Mouse (Mus musculus) neural tube, embryonic 14.5 days (tissue): ENCODE results near the gene Satb2. TPM values are rescaled to one million over a fixed set of nuclear protein-coding genes. Genes with fewer than 3 reads are reported as not detected.

Source experiments
- ATAC-seq: fragments of 200-750 bp; cut with Nextera tagmentation; 2 replicates; pipeline ENCODE4 v1.8.0; 2017; ENCODE audit warnings: low read depth, mild to moderate bottlenecking, moderate TSS enrichment, moderate library complexity
- H3K27ac ChIP-seq: fragments of 300-500 bp; sonication (generic); 2 replicates; pipeline ENCODE4 v1.5.1; 2014; ENCODE audit warnings: low read depth, mild to moderate bottlenecking, control low read depth, low read length, moderate library complexity, mixed read lengths
- H3K27me3 ChIP-seq: fragments of 300-500 bp; sonication (generic); 2 replicates; pipeline ENCODE4 v1.6.1; 2014; ENCODE audit warnings: low read length; ENCODE audit not compliant: control insufficient read depth, insufficient read depth
- H3K36me3 ChIP-seq: fragments of 300-500 bp; sonication (generic); 2 replicates; pipeline ENCODE4 v1.6.1; 2014; ENCODE audit warnings: low read length, mixed read lengths; ENCODE audit not compliant: control insufficient read depth, insufficient read depth
- H3K4me1 ChIP-seq: fragments of 300-500 bp; sonication (generic); 2 replicates; pipeline ENCODE4 v1.6.1; 2014; ENCODE audit warnings: low read length; ENCODE audit not compliant: control insufficient read depth, insufficient read depth
- H3K4me2 ChIP-seq: fragments of 300-500 bp; sonication (generic); 2 replicates; pipeline ENCODE4 v1.6.1; 2014; ENCODE audit warnings: mild to moderate bottlenecking, low read depth, low read length, control low read depth
- H3K4me3 ChIP-seq: fragments of 300-500 bp; sonication (generic); 2 replicates; pipeline ENCODE4 v1.5.1; 2014; ENCODE audit warnings: low read depth, low read length, control low read depth, mixed read lengths
- H3K9ac ChIP-seq: fragments of 300-500 bp; sonication (generic); replicated peaks from 2 replicates; pipeline ENCODE4 v1.6.1; 2014; ENCODE audit warnings: low read depth, mild to moderate bottlenecking, control low read depth, low read length, mixed read lengths
- H3K9me3 ChIP-seq: fragments of 300-500 bp; sonication (generic); 2 replicates; pipeline ENCODE4 v1.6.1; 2016; ENCODE audit warnings: low read length; ENCODE audit not compliant: control insufficient read depth
- WGBS: fragments of 180-500 bp; shearing (Covaris S2); extraction: QIAGEN DNeasy Blood & Tissue Kit; methylation state at CpG from one replicate; pipeline ENCODE4 v1.1.7; 2014; 5-methylcytosine and 5-hydroxymethylcytosine counted together
- polyA plus RNA-seq: library from polyadenylated mRNA; unstranded; fragments of >200 nt; fragmentation: Nextera tagmentation; extraction: Ambion mirVana; gene quantifications from 2 replicates; pipeline ENCODE4 v1.2.1, GENCODE M21; 2014

Gene Satb2
- polyA plus RNA-seq = 1.7 and 2.7 TPM in 2 replicates

- Histone ChIP-seq H3K4me2 (no peak within 1 kb of the TSS), H3K9me3 (no peaks in the 10 kb centered on the region), H3K36me3 (no peaks in the 10 kb centered on the region), H3K27ac (no peak within 1 kb of the TSS), H3K4me3 (no peak within 1 kb of the TSS), H3K27me3 (peaks cover 45% of the 10 kb centered on the region), H3K9ac (no peak within 1 kb of the TSS), H3K4me1 (peaks cover 7% of the 10 kb centered on the region)
- no peak for ATAC-seq
- 1% methylated on average over 19 of the region's 19 CpGs for WGBS
These were observed at the start of gene Satb2 for GRCm38 (mm10) chr1:56978151-56978700. Satb2 (minus strand) TSS chr1:56978650.

- no peak for ATAC-seq
- Histone ChIP-seq H3K27ac (no peak overlapping the region), H3K9me3 (no peaks in the 10 kb centered on the region), H3K4me2 (no peak overlapping the region), H3K4me1 (no peaks in the 10 kb centered on the region), H3K27me3 (no peaks in the 10 kb centered on the region), H3K36me3 (no peaks in the 10 kb centered on the region), H3K4me3 (no peak overlapping the region), H3K9ac (no peak overlapping the region)
These were observed 40.5 kb upstream of the Satb2 start for GRCm38 (mm10) chr1:57018941-57019340.

GRCm38 (mm10) chr1:57013856-57014255 lies 35.4 kb upstream of the Satb2 start:
- no peak overlapping the region for H3K4me3 ChIP-seq
- no peaks in the 10 kb centered on the region for H3K9me3 ChIP-seq
- no peaks in the 10 kb centered on the region for H3K27me3 ChIP-seq
- ATAC-seq = no peak
- no peak overlapping the region for H3K4me2 ChIP-seq
- H3K9ac ChIP-seq = no peak overlapping the region
- no peak overlapping the region for H3K27ac ChIP-seq
- no peaks in the 10 kb centered on the region for H3K36me3 ChIP-seq
- no peaks in the 10 kb centered on the region for H3K4me1 ChIP-seq

DNA sequence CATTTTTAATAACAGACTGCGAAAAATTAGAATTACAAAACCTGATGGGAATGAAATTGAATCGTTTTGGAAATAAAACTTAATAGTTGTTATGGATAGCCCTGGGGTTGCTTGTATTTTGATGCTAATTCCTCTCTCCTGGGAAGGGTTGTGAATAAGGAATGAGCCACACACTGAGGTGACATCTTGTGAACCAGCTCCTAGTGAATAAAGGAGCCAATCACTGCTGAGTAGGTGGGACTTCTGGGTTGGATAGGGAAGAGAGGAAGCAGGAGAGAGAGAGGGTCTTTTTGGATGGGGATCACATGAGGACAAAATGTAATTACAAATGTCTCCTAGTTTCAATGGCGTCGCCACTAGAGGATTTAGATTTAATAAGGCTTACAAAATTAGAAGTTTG lies 30.7 kb upstream of the Satb2 start:
- WGBS = 61% methylated on average over 4 of the region's 4 CpGs
- H3K4me1 ChIP-seq = no peaks in the 10 kb centered on the region
- no peak overlapping the region for H3K27ac ChIP-seq
- no peak for ATAC-seq
- no peak overlapping the region for H3K4me2 ChIP-seq
- H3K27me3 ChIP-seq = no peaks in the 10 kb centered on the region
- H3K9ac ChIP-seq = no peak overlapping the region
- no peak overlapping the region for H3K4me3 ChIP-seq
- no peaks in the 10 kb centered on the region for H3K36me3 ChIP-seq
- no peaks in the 10 kb centered on the region for H3K9me3 ChIP-seq

- ATAC-seq = no peak
- WGBS = 69% methylated on average over 2 of the region's 2 CpGs
These were observed 16.6 kb upstream of the Satb2 start for GRCm38 (mm10) chr1:56995041-56995440.

GRCm38 (mm10) chr1:56992310-56992709 lies 13.9 kb upstream of the Satb2 start:
- H3K27me3 ChIP-seq = no peaks in the 10 kb centered on the region
- H3K9ac ChIP-seq = no peak overlapping the region
- H3K9me3 ChIP-seq = no peaks in the 10 kb centered on the region
- H3K36me3 ChIP-seq = no peaks in the 10 kb centered on the region
- H3K4me3 ChIP-seq = no peak overlapping the region
- 74% methylated on average over 5 of the region's 5 CpGs for WGBS
- H3K4me1 ChIP-seq = no peaks in the 10 kb centered on the region
- no peak overlapping the region for H3K27ac ChIP-seq
- no peak for ATAC-seq
- H3K4me2 ChIP-seq = no peak overlapping the region

More at GRCm38 (mm10) chr1:56995041-56995440, 16.6 kb upstream of the Satb2 start:
- Histone ChIP-seq H3K9ac (no peak overlapping the region), H3K4me3 (no peak overlapping the region), H3K36me3 (no peaks in the 10 kb centered on the region), H3K27me3 (no peaks in the 10 kb centered on the region), H3K9me3 (no peaks in the 10 kb centered on the region), H3K27ac (no peak overlapping the region), H3K4me1 (no peaks in the 10 kb centered on the region), H3K4me2 (no peak overlapping the region)

DNA sequence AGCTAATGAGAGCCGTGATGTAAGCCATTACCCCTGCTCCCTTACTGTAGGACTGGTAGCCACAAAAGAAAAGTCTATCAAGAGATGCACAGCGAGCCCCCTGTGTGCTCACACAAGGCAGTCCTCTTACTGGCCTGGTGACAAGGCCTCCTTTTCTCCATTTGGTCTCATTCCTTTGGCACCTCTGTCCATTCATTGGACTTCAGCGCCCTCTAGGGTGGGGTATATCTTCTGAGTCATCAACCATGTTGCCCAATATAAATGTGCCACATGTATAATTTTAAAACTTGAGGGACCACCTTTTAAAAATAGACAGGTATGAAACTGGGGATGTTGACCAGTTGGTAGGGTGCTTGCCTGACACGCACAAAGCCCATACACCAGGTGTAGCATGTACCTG lies 13.2 kb upstream of the Satb2 start:
- Histone ChIP-seq H3K4me1 (no peaks in the 10 kb centered on the region), H3K4me3 (no peak overlapping the region), H3K27ac (no peak overlapping the region), H3K4me2 (no peak overlapping the region), H3K9ac (no peak overlapping the region), H3K36me3 (no peaks in the 10 kb centered on the region), H3K27me3 (0 out of 2 replicates have a peak, but pooled peaks cover 2% of the 10 kb centered on the region), H3K9me3 (no peaks in the 10 kb centered on the region)
- WGBS = 49% methylated on average over 4 of the region's 4 CpGs
- ATAC-seq = no peak

- Histone ChIP-seq H3K36me3 (no peaks in the 10 kb centered on the region), H3K27ac (no peak overlapping the region), H3K27me3 (peaks cover 51% of the 10 kb centered on the region), H3K4me3 (no peak overlapping the region), H3K4me1 (no peaks in the 10 kb centered on the region), H3K9me3 (no peaks in the 10 kb centered on the region), H3K4me2 (peak overlapping the region; percentile 8; the same call in 1 of the 2 replicates), H3K9ac (no peak overlapping the region)
- ATAC-seq = peak; percentile 5; the same call in 1 of the 2 replicates
- 2% methylated on average over 14 of the region's 14 CpGs for WGBS
These were observed 6.0 kb upstream of the Satb2 start for GRCm38 (mm10) chr1:56984483-56984810.

DNA sequence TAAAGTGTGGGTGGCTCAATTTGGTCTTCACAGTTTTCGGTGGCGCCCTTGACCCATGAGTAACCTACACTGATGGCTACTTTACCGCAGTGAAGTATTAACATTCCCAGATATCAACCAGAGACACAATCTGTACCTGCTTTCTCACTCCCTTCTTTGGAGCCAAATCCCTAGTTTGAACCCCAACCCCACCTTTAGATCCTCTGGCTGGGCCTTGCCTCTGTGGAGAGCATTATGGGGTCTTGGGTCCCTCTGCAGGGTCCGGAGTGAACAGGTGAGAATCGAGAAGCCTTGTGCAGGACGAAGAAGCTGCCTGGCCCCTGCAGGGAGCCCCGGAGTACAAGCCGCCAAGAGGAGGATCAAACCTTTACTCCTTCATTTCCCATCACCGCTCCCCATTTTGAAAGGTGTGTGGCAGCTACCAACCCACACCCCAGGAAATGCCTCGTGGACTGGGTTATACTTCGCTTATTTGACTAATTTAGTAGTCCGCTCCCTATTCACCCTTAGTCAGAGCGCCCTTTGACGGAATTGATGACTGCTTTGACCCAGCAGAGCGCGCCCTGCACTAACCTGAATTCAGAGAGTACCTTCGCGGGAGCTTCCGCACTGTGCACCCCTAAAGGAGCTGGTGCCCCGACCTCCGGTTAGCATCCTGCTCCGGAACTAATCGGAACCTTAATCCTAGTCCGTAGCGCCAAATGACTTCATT lies 5.5 kb upstream of the Satb2 start:
- peak; percentile 32; the same call in 1 of the 2 replicates for ATAC-seq
- Histone ChIP-seq H3K27ac (no peak overlapping the region), H3K9ac (no peak overlapping the region), H3K27me3 (peaks cover 51% of the 10 kb centered on the region), H3K36me3 (no peaks in the 10 kb centered on the region), H3K4me2 (peak overlapping the region; percentile 8; the same call in 1 of the 2 replicates), H3K4me3 (no peak overlapping the region), H3K9me3 (no peaks in the 10 kb centered on the region), H3K4me1 (no peaks in the 10 kb centered on the region)
- WGBS = 2% methylated on average over 25 of the region's 25 CpGs
